Mouse (Mus musculus): ENCODE measurements at regions not wholly inside any gene's neighbourhood (a gene's known extent, or its start where the extent isn't known, plus 50 kb on each side); places are given as distances from the start of the nearest gene placed in this dataset.
"Not testable (repeated sequence)": the region's sequence is repeated elsewhere in the genome, so short reads cannot be mapped to it uniquely, and the experiment has no call there.

DNA sequence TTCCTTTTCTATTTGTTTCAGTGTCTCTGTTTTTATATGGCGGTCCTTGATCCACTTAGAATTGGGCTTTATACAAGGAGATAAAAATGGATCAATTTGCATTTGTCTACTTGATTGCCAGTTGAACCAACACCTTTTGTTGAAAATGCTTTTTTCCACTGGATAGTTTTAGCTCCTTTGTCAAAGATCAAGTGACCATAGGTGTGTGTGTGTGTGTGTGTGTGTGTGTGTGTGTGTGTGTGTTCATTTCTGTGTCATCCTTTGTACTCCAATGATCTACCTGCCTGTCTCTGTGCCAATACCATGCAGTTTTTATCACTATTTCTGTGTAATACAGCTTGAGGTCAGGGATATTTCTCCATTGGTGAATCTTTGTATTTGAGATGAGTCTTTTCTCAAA is 158.7 kb upstream of the Cenpw start:
- no peak for ATAC-seq (ENCODE audit: low FRiP score, low read depth)
- H3K27me3 ChIP-seq, result no peaks in the 10 kb centered on the region
- no peak overlapping the region for H3K4me3 ChIP-seq
- H3K36me3 ChIP-seq, result no peaks in the 10 kb centered on the region
- H3K9me3 ChIP-seq, result no peaks in the 10 kb centered on the region
- no peak overlapping the region for H3K27ac ChIP-seq (replicated peaks)
- no peak overlapping the region for H3K4me2 ChIP-seq (replicated peaks)
- no peak overlapping the region for H3K9ac ChIP-seq (replicated peaks)
- 100% methylated on average over 1 of the region's 1 CpGs for WGBS
- H3K4me1 ChIP-seq, result no peaks in the 10 kb centered on the region

GRCm38 (mm10) chr10:30342965-30343478 is 142.7 kb upstream of the Cenpw start:
- Histone ChIP-seq H3K4me1 (no peaks in the 10 kb centered on the region), H3K4me2 (replicated peaks) (no peak overlapping the region), H3K9me3 (no peaks in the 10 kb centered on the region), H3K36me3 (no peaks in the 10 kb centered on the region), H3K27me3 (no peaks in the 10 kb centered on the region), H3K4me3 (no peak overlapping the region), H3K9ac (replicated peaks) (no peak overlapping the region), H3K27ac (replicated peaks) (no peak overlapping the region)
- ATAC-seq (ENCODE audit: low FRiP score, low read depth), result no peak
- WGBS, result 78% methylated on average over 3 of the region's 3 CpGs

DNA sequence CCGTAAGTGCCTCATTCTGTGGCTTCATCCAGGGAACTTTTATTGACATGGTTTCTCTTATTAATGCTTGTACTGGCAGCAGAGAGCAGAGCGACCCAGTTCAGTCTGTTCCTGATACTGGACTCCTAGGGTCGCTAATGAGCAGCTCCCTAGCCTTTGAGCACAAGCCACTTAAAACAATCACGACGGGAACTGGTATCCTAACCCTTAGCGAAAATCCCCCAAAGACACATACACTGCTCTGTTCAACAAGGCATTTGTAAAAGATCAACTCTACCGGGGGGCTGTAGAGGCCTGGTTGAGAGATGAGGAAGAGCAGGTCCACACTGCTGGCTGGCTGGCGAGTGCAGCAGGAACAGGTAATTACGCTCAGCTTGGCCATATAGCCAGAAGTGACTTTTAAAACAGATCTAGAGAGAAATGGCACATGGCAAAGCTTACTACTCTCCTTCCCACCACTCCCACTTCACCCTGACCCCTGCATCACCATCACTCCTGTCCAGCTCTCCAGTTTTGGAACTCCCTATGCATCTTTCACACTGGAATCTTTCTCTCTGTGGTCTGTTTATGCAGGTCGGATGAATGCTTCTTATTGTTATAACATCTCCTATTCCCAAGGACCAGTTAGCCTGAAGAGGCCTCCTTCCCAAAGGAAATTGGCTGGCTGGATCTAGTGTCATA is 128.1 kb upstream of the Cenpw start:
- no peaks in the 10 kb centered on the region for H3K36me3 ChIP-seq
- no peaks in the 10 kb centered on the region for H3K9me3 ChIP-seq
- H3K4me2 ChIP-seq (replicated peaks), result no peak overlapping the region; the same call in 1 of the 2 replicates
- H3K4me3 ChIP-seq, result no peak overlapping the region
- peak overlapping the region; percentile 49; the same call in 1 of the 2 replicates for H3K27ac ChIP-seq (replicated peaks)
- H3K4me1 ChIP-seq, result peaks cover 17% of the 10 kb centered on the region; the same call in 1 of the 2 replicates
- H3K9ac ChIP-seq (replicated peaks), result no peak overlapping the region
- WGBS, result 40% methylated on average over 10 of the region's 10 CpGs
- no peaks in the 10 kb centered on the region for H3K27me3 ChIP-seq
- ATAC-seq (ENCODE audit: low FRiP score, low read depth), result peak; percentile 69

GRCm38 (mm10) chr10:30327849-30328248 is 127.5 kb upstream of the Cenpw start:
- H3K4me3 ChIP-seq, result no peak overlapping the region
- no peaks in the 10 kb centered on the region for H3K9me3 ChIP-seq
- peak; percentile 81 for ATAC-seq (ENCODE audit: low FRiP score, low read depth)
- peaks cover 17% of the 10 kb centered on the region; the same call in 1 of the 2 replicates for H3K4me1 ChIP-seq
- no peaks in the 10 kb centered on the region for H3K27me3 ChIP-seq
- H3K9ac ChIP-seq (replicated peaks), result no peak overlapping the region
- WGBS, result 18% methylated on average over 8 of the region's 8 CpGs
- H3K4me2 ChIP-seq (replicated peaks), result no peak overlapping the region
- H3K36me3 ChIP-seq, result no peaks in the 10 kb centered on the region
- H3K27ac ChIP-seq (replicated peaks), result no peak overlapping the region

- Histone ChIP-seq H3K4me2 (replicated peaks) (no peak overlapping the region), H3K27ac (replicated peaks) (no peak overlapping the region), H3K36me3 (no peaks in the 10 kb centered on the region), H3K4me1 (peaks cover 17% of the 10 kb centered on the region; the same call in 1 of the 2 replicates), H3K9me3 (no peaks in the 10 kb centered on the region), H3K27me3 (no peaks in the 10 kb centered on the region), H3K9ac (replicated peaks) (no peak overlapping the region), H3K4me3 (no peak overlapping the region)
- 77% methylated on average over 1 of the region's 1 CpGs for WGBS
- ATAC-seq (ENCODE audit: low FRiP score, low read depth), result no peak
Observed at GRCm38 (mm10) chr10:30326861-30327260, 126.5 kb upstream of the Cenpw start.

DNA sequence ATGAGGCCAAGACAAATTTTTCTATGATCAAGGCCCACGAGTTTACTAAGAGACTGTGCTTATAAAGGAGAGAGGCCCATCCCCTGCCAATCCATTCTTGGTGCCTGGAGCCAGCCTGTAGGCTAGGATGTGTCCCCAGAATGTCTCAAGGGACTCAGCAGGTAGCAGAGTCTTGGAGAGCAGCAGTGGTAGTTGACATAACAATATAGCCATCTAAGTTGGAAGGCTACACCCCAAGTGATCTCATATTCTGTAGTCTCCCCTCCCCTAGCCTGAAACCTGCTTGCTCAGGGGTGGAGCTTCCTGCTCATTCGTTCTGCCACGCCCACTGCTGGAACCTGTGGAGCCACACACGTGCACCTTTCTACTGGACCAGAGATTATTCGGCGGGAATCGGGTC is 95.5 kb upstream of the Cenpw start:
- H3K36me3 ChIP-seq; H3K4me1 ChIP-seq; H3K4me3 ChIP-seq; H3K27me3 ChIP-seq; H3K27ac ChIP-seq (replicated peaks); H3K9ac ChIP-seq (replicated peaks); ATAC-seq (ENCODE audit: low FRiP score, low read depth); H3K9me3 ChIP-seq; H3K4me2 ChIP-seq (replicated peaks): not testable (repeated sequence)
- WGBS, result 86% methylated on average over 3 of the region's 7 CpGs

- Histone ChIP-seq H3K4me2 (replicated peaks) (no peak overlapping the region), H3K27me3 (no peaks in the 10 kb centered on the region), H3K4me1 (no peaks in the 10 kb centered on the region), H3K4me3 (no peak overlapping the region), H3K27ac (replicated peaks) (no peak overlapping the region), H3K36me3 (no peaks in the 10 kb centered on the region), H3K9me3 (no peaks in the 10 kb centered on the region), H3K9ac (replicated peaks) (no peak overlapping the region)
- ATAC-seq (ENCODE audit: low FRiP score, low read depth), result no peak
- 90% methylated on average over 2 of the region's 2 CpGs for WGBS
Observed at GRCm38 (mm10) chr10:30281666-30282065, 81.3 kb upstream of the Cenpw start.

DNA sequence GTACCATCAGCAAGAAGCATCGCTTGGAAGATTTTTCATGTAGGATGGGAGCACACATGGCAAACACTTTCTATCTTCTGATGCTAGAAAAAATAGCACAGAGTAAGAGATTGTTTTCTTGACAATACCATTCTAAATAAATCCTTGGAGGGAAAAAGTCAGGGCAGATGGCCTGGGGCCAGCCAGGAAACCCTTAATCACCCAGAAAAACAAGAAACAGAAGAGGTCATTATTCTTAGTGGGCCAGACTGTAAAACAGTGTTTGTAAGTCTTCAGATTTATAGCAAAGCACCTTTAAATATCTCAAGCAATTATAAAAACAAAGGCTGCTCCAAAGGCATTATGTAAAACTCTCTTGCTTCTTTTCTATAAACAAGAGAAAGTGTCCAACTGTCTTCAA is 80.1 kb upstream of the Cenpw start:
- ATAC-seq (ENCODE audit: low FRiP score, low read depth), result no peak
- H3K36me3 ChIP-seq, result no peaks in the 10 kb centered on the region
- no peaks in the 10 kb centered on the region for H3K9me3 ChIP-seq
- no peaks in the 10 kb centered on the region for H3K27me3 ChIP-seq
- H3K9ac ChIP-seq (replicated peaks), result no peak overlapping the region
- 88% methylated on average over 1 of the region's 1 CpGs for WGBS
- no peak overlapping the region for H3K4me3 ChIP-seq
- no peak overlapping the region for H3K27ac ChIP-seq (replicated peaks)
- H3K4me2 ChIP-seq (replicated peaks), result no peak overlapping the region
- no peaks in the 10 kb centered on the region for H3K4me1 ChIP-seq

DNA sequence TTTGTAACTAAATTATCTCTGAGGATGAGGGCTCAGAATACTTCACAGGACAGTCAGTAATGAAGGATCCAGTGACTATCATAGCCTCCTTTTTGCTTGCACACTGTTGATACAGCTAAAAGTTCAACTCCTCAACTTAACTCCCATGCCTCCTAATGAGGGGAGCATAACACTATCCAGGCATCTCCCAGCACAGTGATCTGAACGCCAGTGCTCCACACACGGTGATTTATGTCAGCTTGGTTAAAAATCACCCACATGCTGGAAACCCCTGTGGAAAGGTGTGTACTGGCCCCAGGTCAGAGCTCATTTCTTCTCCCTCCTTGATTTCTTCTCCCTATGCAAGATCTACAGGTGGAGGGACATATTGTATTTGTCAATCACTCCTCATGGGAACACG is 79.6 kb upstream of the Cenpw start:
- H3K27ac ChIP-seq (replicated peaks), result no peak overlapping the region
- H3K4me2 ChIP-seq (replicated peaks), result no peak overlapping the region
- H3K9ac ChIP-seq (replicated peaks), result no peak overlapping the region
- ATAC-seq (ENCODE audit: low FRiP score, low read depth), result no peak
- H3K36me3 ChIP-seq, result no peaks in the 10 kb centered on the region
- 74% methylated on average over 3 of the region's 3 CpGs for WGBS
- H3K4me1 ChIP-seq, result no peaks in the 10 kb centered on the region
- H3K9me3 ChIP-seq, result no peaks in the 10 kb centered on the region
- H3K27me3 ChIP-seq, result no peaks in the 10 kb centered on the region
- no peak overlapping the region for H3K4me3 ChIP-seq

DNA sequence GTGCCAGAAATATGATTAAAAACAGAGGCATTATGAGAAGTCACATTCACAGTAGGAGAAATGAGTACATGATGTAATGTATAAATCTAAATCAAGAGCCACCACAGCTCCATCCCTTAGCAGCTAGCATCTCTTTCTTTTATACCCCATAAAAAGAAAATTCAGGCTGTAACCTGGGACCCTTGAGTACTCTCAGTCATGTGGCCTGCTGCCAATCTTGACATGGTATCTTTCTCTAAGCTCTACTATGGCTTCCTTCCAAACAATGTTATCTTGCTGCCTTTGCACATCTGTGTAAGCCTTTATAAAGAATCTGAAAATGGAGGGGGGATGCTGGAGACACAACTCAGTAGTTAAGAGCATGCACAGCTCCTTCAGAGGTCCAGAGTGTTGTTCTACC is 78.6 kb upstream of the Cenpw start:
- Histone ChIP-seq H3K9ac (replicated peaks) (no peak overlapping the region), H3K36me3 (no peaks in the 10 kb centered on the region), H3K27ac (replicated peaks) (no peak overlapping the region), H3K9me3 (no peaks in the 10 kb centered on the region), H3K27me3 (no peaks in the 10 kb centered on the region), H3K4me1 (no peaks in the 10 kb centered on the region), H3K4me3 (no peak overlapping the region), H3K4me2 (replicated peaks) (no peak overlapping the region)
- ATAC-seq (ENCODE audit: low FRiP score, low read depth), result no peak

- H3K4me2 ChIP-seq (replicated peaks), result no peak overlapping the region
- 91% methylated on average over 4 of the region's 4 CpGs for WGBS
- H3K36me3 ChIP-seq, result no peaks in the 10 kb centered on the region
- no peaks in the 10 kb centered on the region for H3K9me3 ChIP-seq
- ATAC-seq (ENCODE audit: low FRiP score, low read depth), result no peak
- no peak overlapping the region for H3K4me3 ChIP-seq
- no peak overlapping the region for H3K27ac ChIP-seq (replicated peaks)
- H3K27me3 ChIP-seq, result no peaks in the 10 kb centered on the region
- no peaks in the 10 kb centered on the region for H3K4me1 ChIP-seq
- H3K9ac ChIP-seq (replicated peaks), result no peak overlapping the region
Observed at GRCm38 (mm10) chr10:30265129-30265528, 64.8 kb upstream of the Cenpw start.

GRCm38 (mm10) chr10:30259716-30260115 is 59.4 kb upstream of the Cenpw start:
- ATAC-seq (ENCODE audit: low FRiP score, low read depth), result no peak
- Histone ChIP-seq H3K27ac (replicated peaks) (no peak overlapping the region), H3K27me3 (no peaks in the 10 kb centered on the region), H3K9me3 (no peaks in the 10 kb centered on the region), H3K4me1 (no peaks in the 10 kb centered on the region), H3K4me2 (replicated peaks) (no peak overlapping the region), H3K9ac (replicated peaks) (no peak overlapping the region), H3K36me3 (no peaks in the 10 kb centered on the region), H3K4me3 (no peak overlapping the region)
- 80% methylated on average over 3 of the region's 3 CpGs for WGBS

- H3K27ac ChIP-seq (replicated peaks), result no peak overlapping the region
- H3K9me3 ChIP-seq, result no peaks in the 10 kb centered on the region
- no peaks in the 10 kb centered on the region for H3K4me1 ChIP-seq
- 66% methylated on average over 4 of the region's 4 CpGs for WGBS
- ATAC-seq (ENCODE audit: low FRiP score, low read depth), result no peak
- no peaks in the 10 kb centered on the region for H3K27me3 ChIP-seq
- no peaks in the 10 kb centered on the region for H3K36me3 ChIP-seq
- no peak overlapping the region for H3K4me2 ChIP-seq (replicated peaks)
- H3K9ac ChIP-seq (replicated peaks), result no peak overlapping the region
- no peak overlapping the region for H3K4me3 ChIP-seq
Observed at GRCm38 (mm10) chr10:30257889-30258288, 57.5 kb upstream of the Cenpw start.
